Mouse (Mus musculus) embryonic stem cell, embryonic (primary cell): Measurements from ENCODE around the gene Rpf2.

Source experiments
- CTCF ChIA-PET, 4 experiments: fragments of 300-600 bp in 2 of 4; fragments of 350-600 bp in 2 of 4; sonication (Branson Sonifier 250); formaldehyde crosslinking; loops; one replicate each; lab custom pipeline; 2022; ENCODE audit warnings: inconsistent platforms in 2 of 4; lab: Charles Lee
- POLR2A ChIA-PET, 4 experiments: fragments of 300-600 bp in 2 of 4; fragments of 350-600 bp in 2 of 4; sonication (Branson Sonifier 250); formaldehyde crosslinking; loops; one replicate each; lab custom pipeline; 2022; ENCODE audit warnings: antibody characterized with exemption in 4 of 4, inconsistent platforms in 1 of 4; lab: Charles Lee

The Rpf2 gene

GRCm38 (mm10) chr10:40246374-40247165, at the start of gene Rpf2:
Gene Rpf2 (minus strand): TSS chr10:40247036.
- ChIA-PET POLR2A (interaction anchor here (0.7 to 3.6 kb wide), 15 partner anchors 9 to 275 kb away, joined by 3 to 64 read pairs (median 5); partner anchors contain the start of genes Gtf3c6 (in 3 of the 4) and Amd1 (in 2 of the 4)), CTCF (interaction anchor here in 1 of 4 experiments (0.7 kb wide), 1 partner anchor 34 kb away, joined by 3 read pairs; no protein-coding TSS in a partner anchor)

- ChIA-PET CTCF (interaction anchor here in 1 of 4 experiments (1.8 kb wide), 1 partner anchor 8 kb away, joined by 4 read pairs; no protein-coding TSS in a partner anchor), POLR2A (interaction anchor here in 2 of 4 experiments (1.5 to 21.5 kb wide), 4 partner anchors 8 to 29 kb away, joined by 6 to 329 read pairs (median 18); partner anchors contain the start of genes Amd1 (in 2 of the 2) and Gtf3c6 (in 1 of the 2))
These were observed 45.8 kb upstream of the Rpf2 start for GRCm38 (mm10) chr10:40292640-40293039.

- CTCF ChIA-PET, result interaction anchor here in 2 of 4 experiments (0.5 to 0.6 kb wide), 2 partner anchors 12 to 237 kb away, joined by 3 to 4 read pairs; no protein-coding TSS in a partner anchor
- POLR2A ChIA-PET, result interaction anchor here in 3 of 4 experiments (0.6 to 4.5 kb wide), 8 partner anchors 10 to 1831 kb away, joined by 4 to 80 read pairs (median 4); partner anchors contain the start of gene Amd1 (in 3 of the 3)
These were observed 39.9 kb upstream of the Rpf2 start for GRCm38 (mm10) chr10:40286767-40287166.

DNA sequence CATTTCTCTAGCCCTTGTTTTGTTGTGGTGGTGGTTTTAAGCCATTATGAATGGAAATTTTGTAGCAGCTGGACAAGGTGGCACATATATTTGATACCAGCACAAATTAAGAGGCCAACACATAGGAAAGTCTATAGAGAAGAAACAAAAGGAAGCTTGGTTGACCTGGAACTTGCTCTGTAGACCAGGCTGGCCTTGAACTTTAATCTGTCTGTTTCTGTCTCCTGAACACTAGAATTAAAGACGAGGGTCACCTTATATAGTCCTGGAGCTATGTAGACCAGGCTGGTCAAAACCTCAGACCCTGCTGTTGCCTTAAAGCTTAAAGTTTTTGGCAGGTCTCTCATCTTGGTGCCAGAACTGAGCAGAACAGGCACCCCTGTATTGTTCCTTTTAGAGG, 38.7 kb upstream of the Rpf2 start:
- POLR2A ChIA-PET, result interaction anchor here (0.5 to 4.5 kb wide), 14 partner anchors 8 to 73 kb away, joined by 3 to 80 read pairs (median 6); partner anchors contain the start of genes Amd1 (in 2 of the 4) and Gtf3c6 (in 1 of the 4)
- CTCF ChIA-PET, result interaction anchor here in 1 of 4 experiments (0.8 kb wide), 1 partner anchor 62 kb away, joined by 3 read pairs; no protein-coding TSS in a partner anchor

DNA sequence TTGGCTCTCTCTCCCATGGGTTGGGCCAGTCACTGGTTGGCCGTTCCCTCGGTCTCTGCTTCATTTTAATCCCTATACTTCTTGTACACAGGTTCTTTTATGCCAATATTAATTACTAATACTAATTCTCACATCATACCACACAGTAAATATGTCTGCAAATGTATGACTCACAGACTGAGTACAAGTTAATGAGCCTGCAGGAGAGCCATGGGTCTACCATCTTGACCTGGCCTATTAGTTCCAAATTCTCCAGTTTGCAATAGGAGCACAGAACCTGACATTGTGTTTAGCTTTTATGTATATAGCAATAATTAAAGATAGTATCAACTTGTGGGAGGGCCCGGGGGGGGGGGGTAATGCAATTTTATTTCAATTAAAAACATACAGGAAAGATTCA, 38.2 kb upstream of the Rpf2 start:
- ChIA-PET POLR2A (interaction anchor here (0.5 to 4.5 kb wide), 24 partner anchors 9 to 728 kb away, joined by 3 to 80 read pairs (median 5); partner anchors contain the start of genes Amd1 (in 3 of the 4) and Gtf3c6 (in 1 of the 4)), CTCF (interaction anchor here in 1 of 4 experiments (1.0 kb wide), 1 partner anchor 9 kb away, joined by 4 read pairs; no protein-coding TSS in a partner anchor)

GRCm38 (mm10) chr10:40284179-40284831, 37.5 kb upstream of the Rpf2 start:
- ChIA-PET POLR2A (interaction anchor here (0.6 to 4.5 kb wide), 26 partner anchors 10 to 287 kb away, joined by 3 to 80 read pairs (median 4); partner anchors contain the start of genes Amd1 (in 3 of the 4) and Gtf3c6 (in 1 of the 4)), CTCF (interaction anchor here in 1 of 4 experiments (1.0 kb wide), 1 partner anchor 9 kb away, joined by 4 read pairs; no protein-coding TSS in a partner anchor)

DNA sequence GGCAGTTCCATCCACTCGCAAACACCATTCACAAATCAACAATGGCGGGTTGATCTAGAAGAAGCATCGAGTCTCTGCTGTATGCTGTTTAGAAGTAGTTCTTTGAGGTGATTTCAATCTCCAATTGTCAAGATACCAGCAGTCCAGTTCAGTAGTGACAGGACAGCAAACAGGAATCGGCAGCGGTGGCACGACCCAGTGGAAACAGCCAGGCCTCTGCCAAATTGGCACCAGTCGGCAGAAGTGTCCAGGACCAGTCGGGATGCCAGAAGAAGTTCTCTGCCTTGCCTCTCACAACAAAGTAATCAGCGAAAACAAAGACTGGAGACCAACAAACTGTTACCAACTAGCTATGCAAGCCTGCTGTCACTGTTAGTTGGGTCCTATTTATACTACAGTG, 36.8 kb upstream of the Rpf2 start:
- ChIA-PET POLR2A (interaction anchor here in 3 of 4 experiments (0.6 to 4.5 kb wide), 18 partner anchors 12 to 68 kb away, joined by 3 to 80 read pairs (median 6); partner anchors contain the start of genes Amd1 (in 3 of the 3) and Gtf3c6 (in 1 of the 3)), CTCF (no interaction called here)

DNA sequence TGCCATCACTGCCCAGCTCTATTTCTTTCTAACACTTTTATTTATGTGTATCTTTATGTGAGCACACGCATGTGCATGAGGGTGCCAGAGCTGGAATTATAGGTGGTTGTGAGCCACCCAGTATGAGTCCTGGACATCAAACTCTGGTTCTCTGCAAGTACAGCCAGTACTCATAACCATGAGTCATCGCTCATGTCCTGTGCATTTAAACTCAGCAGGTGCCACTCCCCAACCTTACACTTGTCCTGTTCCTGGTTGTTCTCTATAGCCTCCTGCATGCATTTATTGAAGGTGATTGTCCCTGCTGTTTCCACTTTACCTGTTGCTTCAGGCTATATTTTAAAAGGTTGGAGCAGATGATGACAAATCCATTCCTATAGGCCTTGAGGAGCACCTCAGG, 34.7 kb upstream of the Rpf2 start:
- POLR2A ChIA-PET, result interaction anchor here in 3 of 4 experiments (0.6 to 2.9 kb wide), 11 partner anchors 10 to 73 kb away, joined by 3 to 21 read pairs (median 4); partner anchors contain the start of gene Gtf3c6 (in 2 of the 3)
- CTCF ChIA-PET, result no interaction called here

DNA sequence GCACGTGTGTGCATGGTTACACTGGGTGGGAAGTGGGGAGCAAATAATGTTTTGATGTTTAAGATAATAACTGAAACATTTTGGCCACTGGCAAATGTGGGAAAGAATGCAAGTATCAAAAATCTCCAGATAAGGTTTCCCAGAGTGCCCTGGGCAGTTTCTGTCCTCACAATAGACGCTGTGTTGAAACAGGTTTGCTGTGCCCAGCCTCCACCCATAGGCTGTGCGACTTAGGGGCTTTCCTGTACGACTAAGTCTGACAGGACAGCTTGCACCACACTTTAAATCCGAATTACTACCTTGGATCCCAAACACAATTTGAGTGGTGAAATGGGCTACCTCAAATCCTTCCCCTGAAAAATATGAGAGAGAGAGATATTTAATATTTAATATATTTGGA, 31.5 kb upstream of the Rpf2 start:
- CTCF ChIA-PET, result no interaction called here

GRCm38 (mm10) chr10:40275991-40276390, 29.2 kb upstream of the Rpf2 start:
- ChIA-PET CTCF (interaction anchor here in 1 of 4 experiments (0.6 kb wide), 1 partner anchor 368 kb away, joined by 3 read pairs; no protein-coding TSS in a partner anchor), POLR2A (interaction anchor here in 3 of 4 experiments (0.8 to 1.9 kb wide), 11 partner anchors 10 to 265 kb away, joined by 3 to 13 read pairs (median 6); partner anchors contain the start of genes Gtf3c6 (in 2 of the 3) and Amd1 (in 1 of the 3))

More for the DNA sequence above, 31.5 kb upstream of the Rpf2 start:
- POLR2A ChIA-PET, result interaction anchor here in 1 of 4 experiments (1.3 to 2.3 kb wide), 3 partner anchors 20 to 24 kb away, joined by 5 to 12 read pairs (median 8); partner anchors contain the start of genes Amd1 and Gtf3c6

- ChIA-PET CTCF (interaction anchor here in 2 of 4 experiments (0.6 to 1.0 kb wide), 3 partner anchors 15 to 102 kb away, joined by 3 to 6 read pairs (median 4); no protein-coding TSS in a partner anchor), POLR2A (interaction anchor here (0.5 to 1.5 kb wide), 4 partner anchors 8 to 68 kb away, joined by 3 to 7 read pairs (median 4); partner anchors contain the start of gene Gtf3c6 (in 1 of the 4))
These were observed 27.1 kb upstream of the Rpf2 start for GRCm38 (mm10) chr10:40273938-40274337.

DNA sequence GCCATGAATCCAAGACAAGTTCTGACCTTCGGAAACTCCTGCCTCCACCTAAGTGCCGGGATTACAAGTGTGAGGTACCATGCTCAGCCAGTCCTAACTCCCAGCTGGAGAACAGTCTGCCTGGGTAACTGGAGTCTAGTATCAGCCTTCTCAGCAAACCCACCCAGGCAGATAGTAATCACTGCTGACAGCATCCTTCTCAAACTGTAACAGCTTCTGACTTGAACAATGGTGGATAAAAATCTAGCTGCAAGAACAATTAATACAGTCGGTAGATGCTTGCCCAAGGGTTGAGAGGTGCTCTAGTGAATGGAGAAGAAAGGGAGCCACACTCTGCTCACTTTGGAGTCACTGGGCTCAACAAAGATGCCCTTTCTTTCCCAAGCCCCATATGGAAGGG, 24.4 kb upstream of the Rpf2 start:
- CTCF ChIA-PET, result no interaction called here

DNA sequence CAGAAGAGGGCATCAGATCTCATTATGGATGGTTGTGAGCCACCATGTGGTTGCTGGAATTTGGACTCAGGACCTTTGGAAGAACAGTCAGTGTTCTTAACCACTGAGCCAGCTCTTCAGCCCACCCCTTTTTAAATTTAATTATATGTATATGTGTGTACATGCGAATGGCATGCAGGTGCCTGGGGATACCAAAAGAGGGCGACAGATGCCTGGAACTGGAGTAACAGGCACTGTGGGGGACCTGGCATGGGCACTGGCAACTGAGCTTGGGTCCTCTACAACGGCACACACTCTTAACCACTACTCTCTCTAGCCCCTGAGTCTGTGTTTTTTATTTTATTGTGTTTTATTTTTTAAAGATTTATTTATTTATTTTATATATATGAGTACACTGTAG, 18.1 kb upstream of the Rpf2 start:
- ChIA-PET POLR2A (interaction anchor here in 2 of 4 experiments (1.0 to 12.9 kb wide), 6 partner anchors 11 to 260 kb away, joined by 3 to 329 read pairs (median 5); partner anchors contain the start of gene Amd1 (in 2 of the 2)), CTCF (interaction anchor here in 2 of 4 experiments (0.6 to 1.1 kb wide), 3 partner anchors 65 to 318 kb away, joined by 3 to 9 read pairs (median 5); no protein-coding TSS in a partner anchor)

More for the DNA sequence above, 24.4 kb upstream of the Rpf2 start:
- POLR2A ChIA-PET, result interaction anchor here in 3 of 4 experiments (0.6 to 5.2 kb wide), 10 partner anchors 8 to 77 kb away, joined by 3 to 37 read pairs (median 4); partner anchors contain the start of gene Gtf3c6 (in 2 of the 3)

DNA sequence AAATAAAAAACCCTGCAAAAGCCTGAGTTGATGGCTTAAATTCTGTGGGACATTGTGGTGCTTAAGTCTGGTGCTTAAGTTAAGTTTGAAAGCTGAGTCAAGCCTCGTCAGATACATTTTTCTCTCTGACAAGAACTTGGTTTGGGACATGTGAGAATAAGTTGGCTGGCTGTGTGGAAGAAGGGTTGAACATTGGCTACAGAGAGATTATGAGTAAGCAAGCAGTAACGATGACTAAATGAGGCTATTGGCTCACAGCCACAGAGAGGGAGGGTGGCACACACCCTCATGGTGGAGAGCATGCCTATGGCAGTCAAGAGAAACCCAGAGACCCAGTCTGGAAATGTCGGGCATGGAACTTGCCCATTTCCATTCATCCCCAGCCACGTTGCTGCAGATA, 16.9 kb upstream of the Rpf2 start:
- ChIA-PET CTCF (no interaction called here), POLR2A (interaction anchor here in 3 of 4 experiments (1.2 to 12.9 kb wide), 7 partner anchors 9 to 258 kb away, joined by 4 to 329 read pairs (median 5); partner anchors contain the start of gene Amd1 (in 1 of the 3))

DNA sequence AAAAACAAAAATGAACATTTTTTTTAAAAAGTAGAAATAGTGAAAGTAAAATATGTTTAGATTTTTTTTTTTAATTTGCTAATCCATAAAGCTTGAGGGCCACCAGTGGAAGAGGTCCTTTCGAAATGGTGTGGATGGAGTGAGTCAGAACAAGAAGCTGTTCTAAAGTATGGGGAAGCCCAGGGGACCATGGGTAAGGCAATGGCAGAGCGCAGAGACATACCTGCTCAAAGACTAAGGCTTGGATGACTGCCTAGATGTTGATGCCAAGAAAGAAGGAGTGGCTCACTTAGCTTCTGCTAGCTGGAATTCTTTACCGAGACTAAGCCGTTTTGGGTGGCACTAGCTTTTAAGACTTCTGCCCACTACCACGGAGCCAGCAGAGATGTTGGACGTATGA, 15.4 kb upstream of the Rpf2 start:
- POLR2A ChIA-PET, result interaction anchor here in 3 of 4 experiments (0.6 to 12.9 kb wide), 8 partner anchors 10 to 1070 kb away, joined by 3 to 329 read pairs (median 3); partner anchors contain the start of gene Amd1 (in 1 of the 3)
- CTCF ChIA-PET, result interaction anchor here in 2 of 4 experiments (0.5 to 0.6 kb wide), 3 partner anchors 28 to 258 kb away, joined by 3 to 7 read pairs (median 3); no protein-coding TSS in a partner anchor

DNA sequence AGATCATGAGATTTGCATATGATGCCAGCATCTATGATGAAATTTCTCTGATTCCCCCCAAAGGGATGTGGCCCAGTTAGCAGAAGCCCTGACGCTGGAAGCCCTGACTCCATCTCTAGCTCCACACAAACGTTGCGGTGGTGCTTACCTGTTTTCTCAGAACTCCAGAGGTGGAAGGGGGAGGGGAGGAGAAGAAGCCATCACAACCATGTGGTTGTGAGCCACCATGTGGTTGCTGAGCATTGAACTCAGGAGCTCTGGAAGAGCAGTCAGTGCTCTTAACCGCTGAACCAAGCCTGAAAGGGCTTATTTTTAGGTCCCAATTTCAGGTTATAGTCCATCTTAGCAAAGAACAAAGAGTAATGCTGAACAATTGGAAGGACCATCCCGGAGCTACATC, 13.5 kb upstream of the Rpf2 start:
- POLR2A ChIA-PET, result interaction anchor here in 3 of 4 experiments (0.6 to 12.9 kb wide), 26 partner anchors 10 to 1162 kb away, joined by 3 to 329 read pairs (median 28); partner anchors contain the start of genes Amd1 (in 3 of the 3), Ddo (in 2 of the 3), Rpf2 (in 2 of the 3) and Mfsd4b3 (in 1 of the 3)
- CTCF ChIA-PET, result no interaction called here
